Mouse (Mus musculus): ENCODE data around the gene Rptor. TPM values are rescaled to one million over a fixed set of nuclear protein-coding genes. Genes with fewer than 3 reads are reported as not detected.

Rptor gene
- total and polyA plus RNA-seq, 2 experiments = 11.2 to 18.4 TPM

- no peaks in the 10 kb centered on the region for H3K27me3 ChIP-seq (ENCODE audit: control insufficient read depth, insufficient read depth, low read length)
- H3K4me1 ChIP-seq (ENCODE audit: control insufficient read depth, insufficient read depth, low read length) = peaks cover 3% of the 10 kb centered on the region; the same call in 1 of the 2 replicates
- TF ChIP-seq POLR2A (IDR thresholded peaks at IDR 0.05; ENCODE audit: extremely low read depth, insufficient read depth, low read length) (no peak), CTCF (IDR thresholded peaks at IDR 0.05; ENCODE audit: low read depth, low read length) (no peak)
- H3K9ac ChIP-seq (ENCODE audit: low read depth, low read length) = no peak overlapping the region
- 29% methylated on average over 4 of the region's 4 CpGs for WGBS
- DNase-seq (ENCODE audit: extremely low read depth, low read depth, low spot score) = no peak
- H3K27ac ChIP-seq (replicated peaks; ENCODE audit: insufficient read depth, low read depth, low read length) = no peak overlapping the region
- no peaks in the 10 kb centered on the region for H3K36me3 ChIP-seq (ENCODE audit: control insufficient read depth, insufficient read depth, low read length)
- no peak overlapping the region for H3K4me3 ChIP-seq (ENCODE audit: insufficient read depth, low read depth, low read length)
- peaks cover 50% of the 10 kb centered on the region for H3K79me2 ChIP-seq (ENCODE audit: control insufficient read depth, insufficient read depth, low read length)
Observed at GRCm38 (mm10) chr11:119624401-119624800, 21.7 kb downstream of the Rptor start.

- Histone ChIP-seq H3K9ac (ENCODE audit: low read depth, low read length) (no peak overlapping the region), H3K79me2 (ENCODE audit: control insufficient read depth, insufficient read depth, low read length) (peaks cover 50% of the 10 kb centered on the region), H3K27ac (replicated peaks; ENCODE audit: insufficient read depth, low read depth, low read length) (no peak overlapping the region), H3K27me3 (ENCODE audit: control insufficient read depth, insufficient read depth, low read length) (no peaks in the 10 kb centered on the region), H3K4me1 (ENCODE audit: control insufficient read depth, insufficient read depth, low read length) (peaks cover 3% of the 10 kb centered on the region; the same call in 1 of the 2 replicates), H3K36me3 (ENCODE audit: control insufficient read depth, insufficient read depth, low read length) (no peaks in the 10 kb centered on the region), H3K4me3 (ENCODE audit: insufficient read depth, low read depth, low read length) (no peak overlapping the region)
- 64% methylated on average over 3 of the region's 3 CpGs for WGBS
- TF ChIP-seq CTCF (IDR thresholded peaks at IDR 0.05; ENCODE audit: low read depth, low read length) (no peak), POLR2A (IDR thresholded peaks at IDR 0.05; ENCODE audit: extremely low read depth, insufficient read depth, low read length) (no peak)
- no peak for DNase-seq (ENCODE audit: extremely low read depth, low read depth, low spot score)
Observed at GRCm38 (mm10) chr11:119624955-119625354, 22.2 kb downstream of the Rptor start.

- no peak overlapping the region for H3K9ac ChIP-seq (ENCODE audit: low read depth, low read length)
- 94% methylated on average over 6 of the region's 6 CpGs for WGBS
- peaks cover 46% of the 10 kb centered on the region for H3K79me2 ChIP-seq (ENCODE audit: control insufficient read depth, insufficient read depth, low read length)
- H3K4me1 ChIP-seq (ENCODE audit: control insufficient read depth, insufficient read depth, low read length) = peaks cover 5% of the 10 kb centered on the region; the same call in 1 of the 2 replicates
- no peak for DNase-seq (ENCODE audit: extremely low read depth, low read depth, low spot score)
- no peaks in the 10 kb centered on the region for H3K36me3 ChIP-seq (ENCODE audit: control insufficient read depth, insufficient read depth, low read length)
- H3K27ac ChIP-seq (replicated peaks; ENCODE audit: insufficient read depth, low read depth, low read length) = no peak overlapping the region
- TF ChIP-seq POLR2A (IDR thresholded peaks at IDR 0.05; ENCODE audit: extremely low read depth, insufficient read depth, low read length) (no peak), CTCF (IDR thresholded peaks at IDR 0.05; ENCODE audit: low read depth, low read length) (no peak)
- no peak overlapping the region for H3K4me3 ChIP-seq (ENCODE audit: insufficient read depth, low read depth, low read length)
- no peaks in the 10 kb centered on the region for H3K27me3 ChIP-seq (ENCODE audit: control insufficient read depth, insufficient read depth, low read length)
Observed at GRCm38 (mm10) chr11:119625476-119625875, 22.8 kb downstream of the Rptor start.

GRCm38 (mm10) chr11:119625943-119626342 lies 23.2 kb downstream of the Rptor start:
- Histone ChIP-seq H3K4me1 (ENCODE audit: control insufficient read depth, insufficient read depth, low read length) (peaks cover 8% of the 10 kb centered on the region; the same call in 1 of the 2 replicates), H3K27me3 (ENCODE audit: control insufficient read depth, insufficient read depth, low read length) (no peaks in the 10 kb centered on the region), H3K79me2 (ENCODE audit: control insufficient read depth, insufficient read depth, low read length) (peaks cover 46% of the 10 kb centered on the region), H3K36me3 (ENCODE audit: control insufficient read depth, insufficient read depth, low read length) (no peaks in the 10 kb centered on the region), H3K4me3 (ENCODE audit: insufficient read depth, low read depth, low read length) (no peak overlapping the region), H3K9ac (ENCODE audit: low read depth, low read length) (no peak overlapping the region), H3K27ac (replicated peaks; ENCODE audit: insufficient read depth, low read depth, low read length) (no peak overlapping the region)
- DNase-seq (ENCODE audit: extremely low read depth, low read depth, low spot score) = no peak
- no peak for TF ChIP-seq POLR2A (IDR thresholded peaks at IDR 0.05; ENCODE audit: extremely low read depth, insufficient read depth, low read length)
- no peak for TF ChIP-seq CTCF (IDR thresholded peaks at IDR 0.05; ENCODE audit: low read depth, low read length)
- WGBS = 90% methylated on average over 6 of the region's 6 CpGs

GRCm38 (mm10) chr11:119627243-119627642 lies 24.5 kb downstream of the Rptor start:
- TF ChIP-seq CTCF (IDR thresholded peaks at IDR 0.05; ENCODE audit: low read depth, low read length) (peak; percentile 41; the same call in 1 of the 2 replicates), POLR2A (IDR thresholded peaks at IDR 0.05; ENCODE audit: extremely low read depth, insufficient read depth, low read length) (no peak)
- Histone ChIP-seq H3K4me3 (ENCODE audit: insufficient read depth, low read depth, low read length) (no peak overlapping the region), H3K27ac (replicated peaks; ENCODE audit: insufficient read depth, low read depth, low read length) (no peak overlapping the region), H3K9ac (ENCODE audit: low read depth, low read length) (no peak overlapping the region), H3K27me3 (ENCODE audit: control insufficient read depth, insufficient read depth, low read length) (no peaks in the 10 kb centered on the region), H3K4me1 (ENCODE audit: control insufficient read depth, insufficient read depth, low read length) (peaks cover 11% of the 10 kb centered on the region), H3K79me2 (ENCODE audit: control insufficient read depth, insufficient read depth, low read length) (peaks cover 36% of the 10 kb centered on the region), H3K36me3 (ENCODE audit: control insufficient read depth, insufficient read depth, low read length) (no peaks in the 10 kb centered on the region)
- 72% methylated on average over 3 of the region's 3 CpGs for WGBS
- DNase-seq (ENCODE audit: extremely low read depth, low read depth, low spot score) = no peak

GRCm38 (mm10) chr11:119629072-119629471 lies 26.4 kb downstream of the Rptor start:
- Histone ChIP-seq H3K36me3 (ENCODE audit: control insufficient read depth, insufficient read depth, low read length) (no peaks in the 10 kb centered on the region), H3K27ac (replicated peaks; ENCODE audit: insufficient read depth, low read depth, low read length) (no peak overlapping the region), H3K27me3 (ENCODE audit: control insufficient read depth, insufficient read depth, low read length) (no peaks in the 10 kb centered on the region), H3K9ac (ENCODE audit: low read depth, low read length) (no peak overlapping the region), H3K4me1 (ENCODE audit: control insufficient read depth, insufficient read depth, low read length) (peaks cover 11% of the 10 kb centered on the region), H3K79me2 (ENCODE audit: control insufficient read depth, insufficient read depth, low read length) (peaks cover 30% of the 10 kb centered on the region), H3K4me3 (ENCODE audit: insufficient read depth, low read depth, low read length) (no peak overlapping the region)
- TF ChIP-seq POLR2A (IDR thresholded peaks at IDR 0.05; ENCODE audit: extremely low read depth, insufficient read depth, low read length) (no peak), CTCF (IDR thresholded peaks at IDR 0.05; ENCODE audit: low read depth, low read length) (no peak)
- peak; percentile 21 for DNase-seq (ENCODE audit: extremely low read depth, low read depth, low spot score)
- 45% methylated on average over 3 of the region's 3 CpGs for WGBS

Measured in liver, adult 2 months (tissue).